Mouse (Mus musculus) inflammation-experienced regulatory T-cells, adult 6 months (primary cell): ENCODE measurements around the gene Olfr77. TPM values are rescaled to one million over a fixed set of nuclear protein-coding genes. Genes with fewer than 3 reads are reported as not detected.

Source experiments
- ATAC-seq: one replicate; pipeline ENCODE4 v1.8.0; 2017
- polyA plus RNA-seq, 3 experiments: library from polyadenylated mRNA; unstranded; fragments of 100-300 nt; shearing (Covaris generic); gene quantifications; one replicate each; pipeline ENCODE4 v1.2.1; 2017

Gene Olfr77
- polyA plus RNA-seq = 1 to 10 TPM; 1.5 to 2.4 (median 1.9) TPM

DNA sequence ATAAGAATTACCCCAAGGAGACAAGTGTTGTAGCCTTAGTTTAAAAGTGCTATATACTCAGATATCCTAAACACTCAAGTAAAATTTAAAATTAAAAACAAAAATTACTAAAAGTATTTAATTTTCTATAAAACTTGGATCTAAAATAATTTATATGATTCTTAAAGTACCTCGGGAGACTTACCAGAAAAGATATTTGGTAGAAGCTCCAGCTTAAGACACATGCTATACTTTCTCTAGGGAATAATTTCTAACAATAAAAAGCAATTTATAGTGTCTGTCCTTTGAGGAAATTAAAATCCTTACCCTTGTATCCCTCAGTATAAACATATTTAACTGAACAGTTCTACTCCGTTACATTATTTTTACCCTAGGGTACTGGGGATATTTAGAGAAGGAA, at the start of gene Olfr77:
Gene Olfr77 (plus strand): TSS at position 301 of the 400 bp plus-strand sequence.
- ATAC-seq = no peak

DNA sequence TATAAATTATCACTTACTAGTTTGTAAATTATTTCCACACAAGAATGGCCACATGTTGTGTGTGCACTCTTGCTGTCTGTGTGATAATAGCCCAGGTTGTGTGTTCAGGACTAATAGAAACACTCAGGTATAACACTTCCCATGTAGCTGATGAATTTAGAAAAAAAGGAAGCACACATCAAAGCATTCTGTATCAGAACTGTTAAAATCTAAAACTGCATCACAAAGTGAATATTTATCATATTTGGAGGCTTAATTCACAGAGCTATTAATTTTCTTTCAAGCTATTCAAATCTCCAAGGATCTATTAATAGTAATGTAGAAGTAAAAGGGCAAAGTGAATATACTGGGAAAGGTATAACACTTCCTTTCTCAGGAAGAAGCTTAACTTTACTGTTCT, 28.8 kb upstream of the Olfr77 start, which contains the start of gene Olfr862:
Gene Olfr862 (minus strand): TSS at position 101 of the 400 bp plus-strand sequence.
- ATAC-seq = no peak

DNA sequence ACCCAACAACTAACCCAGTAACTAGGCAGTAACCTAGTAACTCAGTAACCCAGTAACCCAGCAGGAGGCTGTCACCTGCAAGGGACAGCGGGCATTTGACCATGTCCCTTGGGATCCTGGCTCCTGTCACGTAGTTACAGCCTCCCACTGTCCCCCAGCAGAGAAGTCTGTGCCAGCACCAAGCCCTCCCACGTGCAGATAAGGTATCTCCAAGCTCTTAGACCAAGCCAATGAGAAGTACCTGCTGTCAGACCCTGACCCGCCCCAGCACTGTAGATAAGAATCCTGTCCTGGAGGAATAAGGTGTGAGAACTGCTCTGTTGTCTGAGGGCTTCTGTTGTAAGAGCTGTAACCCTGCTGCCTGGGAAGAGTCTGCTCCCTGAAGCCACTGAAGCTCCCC, 5.5 kb upstream of the Olfr77 start:
- ATAC-seq = no peak

Other genes with a start within 250 kb of the Olfr77 start
- not detected for gene Olfr857, start 207.4 kb upstream of the Olfr77 start, polyA plus RNA-seq
- not detected for gene Olfr58, start 136.6 kb upstream of the Olfr77 start, polyA plus RNA-seq
- not detected for gene Olfr859, start 112.0 kb upstream of the Olfr77 start, polyA plus RNA-seq
- gene Olfr860, start 67.1 kb upstream of the Olfr77 start, polyA plus RNA-seq = not detected
- gene Olfr862, start 28.9 kb upstream of the Olfr77 start, polyA plus RNA-seq = under 1 TPM in 1 of 3 experiments, not detected in 2; 0.24 TPM
- gene Olfr866, start 111.2 kb downstream of the Olfr77 start, polyA plus RNA-seq = not detected
- not detected for gene Olfr867, start 140.7 kb downstream of the Olfr77 start, polyA plus RNA-seq
- gene Olfr868, start 181.8 kb downstream of the Olfr77 start, polyA plus RNA-seq = not detected
- not detected for gene Olfr869, start 212.1 kb downstream of the Olfr77 start, polyA plus RNA-seq